Mouse (Mus musculus): ENCODE results near the gene Acaa1a. TPM values are rescaled to one million over a fixed set of nuclear protein-coding genes. Genes with fewer than 3 reads are reported as not detected.

The Acaa1a gene
- polyA plus RNA-seq, 1 experiment from 2014 or later = 72.5 TPM

GRCm38 (mm10) chr9:119342728-119343127 lies 3.3 kb downstream of the Acaa1a start:
- Histone ChIP-seq H3K36me3 (ENCODE audit: control insufficient read depth, insufficient read depth, low read length) (peaks cover 10% of the 10 kb centered on the region), H3K4me1 (ENCODE audit: control insufficient read depth, insufficient read depth, low read length) (peaks cover 10% of the 10 kb centered on the region), H3K27me3 (ENCODE audit: control insufficient read depth, insufficient read depth, low read length) (no peaks in the 10 kb centered on the region), H3K9ac (ENCODE audit: low read depth, low read length) (no peak overlapping the region), H3K9me3 (replicated peaks; ENCODE audit: control insufficient read depth, low read length) (no peaks in the 10 kb centered on the region), H3K4me3 (ENCODE audit: low read depth, low read length) (no peak overlapping the region), H3K27ac (ENCODE audit: low read depth, low read length) (no peak overlapping the region), H3K4me2 (no peak overlapping the region; the same call in 1 of the 2 replicates)
- 82% methylated on average over 7 of the region's 7 CpGs for WGBS (ENCODE audit: insufficient replicate concordance)
- ATAC-seq (replicated peaks; ENCODE audit: insufficient number of reproducible peaks, low FRiP score, low TSS enrichment) = no peak

GRCm38 (mm10) chr9:119346376-119346775 lies 6.9 kb downstream of the Acaa1a start:
- 82% methylated on average over 8 of the region's 8 CpGs for WGBS (ENCODE audit: insufficient replicate concordance)
- Histone ChIP-seq H3K4me3 (ENCODE audit: low read depth, low read length) (no peak overlapping the region), H3K4me1 (ENCODE audit: control insufficient read depth, insufficient read depth, low read length) (peaks cover 7% of the 10 kb centered on the region), H3K9me3 (replicated peaks; ENCODE audit: control insufficient read depth, low read length) (no peaks in the 10 kb centered on the region), H3K27ac (ENCODE audit: low read depth, low read length) (no peak overlapping the region), H3K4me2 (no peak overlapping the region), H3K27me3 (ENCODE audit: control insufficient read depth, insufficient read depth, low read length) (no peaks in the 10 kb centered on the region), H3K9ac (ENCODE audit: low read depth, low read length) (no peak overlapping the region), H3K36me3 (ENCODE audit: control insufficient read depth, insufficient read depth, low read length) (peaks cover 18% of the 10 kb centered on the region)
- ATAC-seq (replicated peaks; ENCODE audit: insufficient number of reproducible peaks, low FRiP score, low TSS enrichment) = no peak

GRCm38 (mm10) chr9:119350531-119350930 lies 11.1 kb downstream of the Acaa1a start:
- Histone ChIP-seq H3K4me2 (no peak overlapping the region), H3K9me3 (replicated peaks; ENCODE audit: control insufficient read depth, low read length) (no peaks in the 10 kb centered on the region), H3K9ac (ENCODE audit: low read depth, low read length) (no peak overlapping the region), H3K27ac (ENCODE audit: low read depth, low read length) (no peak overlapping the region), H3K4me3 (ENCODE audit: low read depth, low read length) (no peak overlapping the region), H3K4me1 (ENCODE audit: control insufficient read depth, insufficient read depth, low read length) (no peaks in the 10 kb centered on the region), H3K36me3 (ENCODE audit: control insufficient read depth, insufficient read depth, low read length) (peaks cover 15% of the 10 kb centered on the region), H3K27me3 (ENCODE audit: control insufficient read depth, insufficient read depth, low read length) (no peaks in the 10 kb centered on the region)
- ATAC-seq (replicated peaks; ENCODE audit: insufficient number of reproducible peaks, low FRiP score, low TSS enrichment) = no peak
- WGBS (ENCODE audit: insufficient replicate concordance) = 79% methylated on average over 3 of the region's 3 CpGs

GRCm38 (mm10) chr9:119350947-119351705 lies 11.7 kb downstream of the Acaa1a start:
- H3K27me3 ChIP-seq (ENCODE audit: control insufficient read depth, insufficient read depth, low read length) = no peaks in the 10 kb centered on the region
- H3K27ac ChIP-seq (ENCODE audit: low read depth, low read length) = no peak overlapping the region
- H3K4me1 ChIP-seq (ENCODE audit: control insufficient read depth, insufficient read depth, low read length) = no peaks in the 10 kb centered on the region
- H3K9me3 ChIP-seq (replicated peaks; ENCODE audit: control insufficient read depth, low read length) = no peaks in the 10 kb centered on the region
- peaks cover 15% of the 10 kb centered on the region for H3K36me3 ChIP-seq (ENCODE audit: control insufficient read depth, insufficient read depth, low read length)
- no peak for ATAC-seq (replicated peaks; ENCODE audit: insufficient number of reproducible peaks, low FRiP score, low TSS enrichment)
- 83% methylated on average over 10 of the region's 10 CpGs for WGBS (ENCODE audit: insufficient replicate concordance)
- no peak overlapping the region for H3K4me3 ChIP-seq (ENCODE audit: low read depth, low read length)
- H3K4me2 ChIP-seq = no peak overlapping the region
- no peak overlapping the region for H3K9ac ChIP-seq (ENCODE audit: low read depth, low read length)

GRCm38 (mm10) chr9:119352060-119352459 lies 12.6 kb downstream of the Acaa1a start:
- Histone ChIP-seq H3K36me3 (ENCODE audit: control insufficient read depth, insufficient read depth, low read length) (peaks cover 11% of the 10 kb centered on the region; the same call in 1 of the 2 replicates), H3K4me1 (ENCODE audit: control insufficient read depth, insufficient read depth, low read length) (no peaks in the 10 kb centered on the region), H3K27me3 (ENCODE audit: control insufficient read depth, insufficient read depth, low read length) (no peaks in the 10 kb centered on the region), H3K4me2 (no peak overlapping the region), H3K9me3 (replicated peaks; ENCODE audit: control insufficient read depth, low read length) (no peaks in the 10 kb centered on the region), H3K9ac (ENCODE audit: low read depth, low read length) (no peak overlapping the region), H3K4me3 (ENCODE audit: low read depth, low read length) (no peak overlapping the region), H3K27ac (ENCODE audit: low read depth, low read length) (no peak overlapping the region)
- ATAC-seq (replicated peaks; ENCODE audit: insufficient number of reproducible peaks, low FRiP score, low TSS enrichment) = peak; percentile 40; the same call in 1 of the 2 replicates
- WGBS (ENCODE audit: insufficient replicate concordance) = 29% methylated on average over 4 of the region's 4 CpGs

- peaks cover 2% of the 10 kb centered on the region; the same call in 1 of the 2 replicates for H3K27me3 ChIP-seq (ENCODE audit: control insufficient read depth, insufficient read depth, low read length)
Measured at GRCm38 (mm10) chr9:119353926-119354325, 14.4 kb downstream of the Acaa1a start.

GRCm38 (mm10) chr9:119355943-119356342 lies 16.5 kb downstream of the Acaa1a start:
- no peaks in the 10 kb centered on the region for H3K4me1 ChIP-seq (ENCODE audit: control insufficient read depth, insufficient read depth, low read length)
- peaks cover 2% of the 10 kb centered on the region; the same call in 1 of the 2 replicates for H3K27me3 ChIP-seq (ENCODE audit: control insufficient read depth, insufficient read depth, low read length)
- no peak for ATAC-seq (replicated peaks; ENCODE audit: insufficient number of reproducible peaks, low FRiP score, low TSS enrichment)
- H3K9ac ChIP-seq (ENCODE audit: low read depth, low read length) = no peak overlapping the region
- 77% methylated on average over 6 of the region's 6 CpGs for WGBS (ENCODE audit: insufficient replicate concordance)
- H3K9me3 ChIP-seq (replicated peaks; ENCODE audit: control insufficient read depth, low read length) = no peaks in the 10 kb centered on the region
- no peak overlapping the region for H3K4me2 ChIP-seq
- H3K27ac ChIP-seq (ENCODE audit: low read depth, low read length) = no peak overlapping the region
- H3K4me3 ChIP-seq (ENCODE audit: low read depth, low read length) = no peak overlapping the region
- 0 out of 2 replicates have a peak, but pooled peaks cover 3% of the 10 kb centered on the region for H3K36me3 ChIP-seq (ENCODE audit: control insufficient read depth, insufficient read depth, low read length)

More at GRCm38 (mm10) chr9:119353926-119354325, 14.4 kb downstream of the Acaa1a start:
- no peak overlapping the region for H3K4me2 ChIP-seq
- WGBS (ENCODE audit: insufficient replicate concordance) = 69% methylated on average over 6 of the region's 6 CpGs
- H3K9ac ChIP-seq (ENCODE audit: low read depth, low read length) = no peak overlapping the region
- no peak overlapping the region for H3K4me3 ChIP-seq (ENCODE audit: low read depth, low read length)
- no peak overlapping the region for H3K27ac ChIP-seq (ENCODE audit: low read depth, low read length)
- peaks cover 9% of the 10 kb centered on the region; the same call in 1 of the 2 replicates for H3K36me3 ChIP-seq (ENCODE audit: control insufficient read depth, insufficient read depth, low read length)
- H3K9me3 ChIP-seq (replicated peaks; ENCODE audit: control insufficient read depth, low read length) = no peaks in the 10 kb centered on the region
- no peak for ATAC-seq (replicated peaks; ENCODE audit: insufficient number of reproducible peaks, low FRiP score, low TSS enrichment)
- H3K4me1 ChIP-seq (ENCODE audit: control insufficient read depth, insufficient read depth, low read length) = no peaks in the 10 kb centered on the region

GRCm38 (mm10) chr9:119357331-119358057 lies 18.0 kb downstream of the Acaa1a start, which contains the start of gene Xylb:
Gene Xylb (plus strand): TSS chr9:119357381.
- Histone ChIP-seq H3K27ac (ENCODE audit: low read depth, low read length) (no peak within 1 kb of the TSS), H3K27me3 (ENCODE audit: control insufficient read depth, insufficient read depth, low read length) (peaks cover 2% of the 10 kb centered on the region; the same call in 1 of the 2 replicates), H3K9ac (ENCODE audit: low read depth, low read length) (peak within 1 kb of the TSS; percentile 66), H3K36me3 (ENCODE audit: control insufficient read depth, insufficient read depth, low read length) (no peaks in the 10 kb centered on the region), H3K4me3 (ENCODE audit: low read depth, low read length) (peak within 1 kb of the TSS; percentile 59), H3K4me2 (peak within 1 kb of the TSS; percentile 97), H3K9me3 (replicated peaks; ENCODE audit: control insufficient read depth, low read length) (no peaks in the 10 kb centered on the region), H3K4me1 (ENCODE audit: control insufficient read depth, insufficient read depth, low read length) (no peaks in the 10 kb centered on the region)
- ATAC-seq (replicated peaks; ENCODE audit: insufficient number of reproducible peaks, low FRiP score, low TSS enrichment) = peak; percentile 84
- 3% methylated on average over 65 of the region's 65 CpGs for WGBS (ENCODE audit: insufficient replicate concordance)

Measured in heart, embryonic 11.5 days (tissue).